Mouse (Mus musculus): ENCODE measurements around the gene Vmp1. TPM values are rescaled to one million over a fixed set of nuclear protein-coding genes. Genes with fewer than 3 reads are reported as not detected.

The Vmp1 gene
- total and polyA plus RNA-seq, 2 experiments from 2014 or later, result 45.3 to 136 TPM

DNA sequence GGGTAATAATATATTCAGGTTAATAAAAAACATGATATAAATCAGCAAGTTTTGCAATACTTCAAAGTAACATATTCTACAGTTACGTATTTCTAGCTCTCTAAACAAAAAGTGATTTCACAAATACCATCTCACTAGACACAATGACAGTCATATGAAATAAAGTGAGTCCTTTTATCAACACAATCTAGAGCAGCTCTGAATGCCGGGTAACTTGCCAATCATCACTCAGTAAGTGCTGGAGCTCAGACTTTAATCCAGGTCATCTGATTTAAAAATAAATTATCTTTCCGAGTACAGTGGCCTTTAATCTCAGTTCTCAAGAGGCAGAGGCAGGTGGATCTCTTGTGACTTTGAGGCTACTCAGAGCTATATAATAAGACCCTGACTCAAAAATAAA, 2.2 kb downstream of the Vmp1 start:
- Histone ChIP-seq H3K36me3 (ENCODE audit: insufficient read depth, low read length) (no peaks in the 10 kb centered on the region), H3K4me3 (ENCODE audit: low read depth, low read length) (no peak overlapping the region), H3K4me1 (ENCODE audit: insufficient read depth, low read length) (peaks cover 10% of the 10 kb centered on the region), H3K27me3 (ENCODE audit: insufficient read depth, low read length) (no peaks in the 10 kb centered on the region), H3K9ac (replicated peaks; ENCODE audit: low read length, poor library complexity, severe bottlenecking) (no peak overlapping the region), H3K4me2 (ENCODE audit: low read depth, low read length, poor library complexity, severe bottlenecking) (no peak overlapping the region), H3K27ac (ENCODE audit: low read depth, low read length) (no peak overlapping the region), H3K9me3 (ENCODE audit: low read length) (no peaks in the 10 kb centered on the region)
- TF ChIP-seq CTCF (IDR thresholded peaks at IDR 0.05), result no peak
- DNase-seq (ENCODE audit: low spot score), result no peak
- WGBS, result 85% methylated on average over 3 of the region's 3 CpGs
- no peak for ATAC-seq (ENCODE audit: low FRiP score)

DNA sequence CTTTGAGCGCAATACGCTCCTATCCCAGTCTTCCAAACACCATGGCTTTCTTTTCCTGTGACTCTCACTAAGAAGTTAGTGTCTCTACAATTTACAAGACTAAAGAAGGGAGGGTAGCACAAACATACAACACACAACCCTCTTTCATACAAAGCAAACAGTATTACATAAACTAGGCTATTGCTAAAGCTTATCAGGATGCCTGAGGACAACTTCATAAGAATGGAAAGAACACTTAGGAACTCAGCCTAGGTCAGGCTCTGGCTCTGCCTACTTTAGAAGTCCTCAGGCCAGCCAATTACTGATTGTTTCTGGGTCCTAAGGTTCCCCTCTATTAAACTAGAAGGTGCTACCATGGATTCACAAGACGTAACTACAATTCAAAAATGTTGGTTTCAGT, 2.9 kb downstream of the Vmp1 start:
- Histone ChIP-seq H3K4me1 (ENCODE audit: insufficient read depth, low read length) (peaks cover 10% of the 10 kb centered on the region), H3K4me3 (ENCODE audit: low read depth, low read length) (no peak overlapping the region), H3K36me3 (ENCODE audit: insufficient read depth, low read length) (no peaks in the 10 kb centered on the region), H3K27ac (ENCODE audit: low read depth, low read length) (no peak overlapping the region), H3K9me3 (ENCODE audit: low read length) (no peaks in the 10 kb centered on the region), H3K9ac (replicated peaks; ENCODE audit: low read length, poor library complexity, severe bottlenecking) (no peak overlapping the region), H3K4me2 (ENCODE audit: low read depth, low read length, poor library complexity, severe bottlenecking) (no peak overlapping the region), H3K27me3 (ENCODE audit: insufficient read depth, low read length) (no peaks in the 10 kb centered on the region)
- ATAC-seq (ENCODE audit: low FRiP score) (no peak), DNase-seq (ENCODE audit: low spot score) (no peak)
- WGBS, result 98% methylated on average over 3 of the region's 3 CpGs
- TF ChIP-seq CTCF (IDR thresholded peaks at IDR 0.05), result no peak

DNA sequence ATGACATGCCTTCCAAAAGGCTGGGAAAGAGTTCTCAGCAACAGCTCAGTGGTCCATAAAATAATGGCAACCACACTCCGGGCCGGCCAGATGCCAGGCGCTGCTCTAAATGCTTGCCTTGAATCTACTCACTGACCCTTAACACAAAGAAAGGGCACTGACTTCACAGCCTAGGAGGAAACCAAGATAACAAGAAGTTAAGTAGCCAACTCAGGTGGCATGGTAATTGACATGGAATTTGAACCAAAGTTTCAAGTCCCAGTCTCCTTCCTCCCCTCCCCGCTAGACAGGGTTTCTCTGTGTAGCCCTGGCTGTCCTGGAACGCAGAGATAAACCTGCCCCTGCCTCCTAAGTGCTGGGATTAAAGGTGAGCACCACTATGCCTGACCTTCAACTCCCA, 4.7 kb downstream of the Vmp1 start:
- no peak for TF ChIP-seq CTCF (IDR thresholded peaks at IDR 0.05)
- no peak overlapping the region for H3K4me3 ChIP-seq (ENCODE audit: low read depth, low read length)
- H3K9me3 ChIP-seq (ENCODE audit: low read length), result no peaks in the 10 kb centered on the region
- no peaks in the 10 kb centered on the region for H3K36me3 ChIP-seq (ENCODE audit: insufficient read depth, low read length)
- WGBS, result 43% methylated on average over 5 of the region's 5 CpGs
- no peak overlapping the region for H3K9ac ChIP-seq (replicated peaks; ENCODE audit: low read length, poor library complexity, severe bottlenecking)
- no peaks in the 10 kb centered on the region for H3K27me3 ChIP-seq (ENCODE audit: insufficient read depth, low read length)
- ATAC-seq (ENCODE audit: low FRiP score), result no peak
- no peak for DNase-seq (ENCODE audit: low spot score)
- H3K4me1 ChIP-seq (ENCODE audit: insufficient read depth, low read length), result peaks cover 7% of the 10 kb centered on the region
- H3K4me2 ChIP-seq (ENCODE audit: low read depth, low read length, poor library complexity, severe bottlenecking), result no peak overlapping the region
- H3K27ac ChIP-seq (ENCODE audit: low read depth, low read length), result no peak overlapping the region

DNA sequence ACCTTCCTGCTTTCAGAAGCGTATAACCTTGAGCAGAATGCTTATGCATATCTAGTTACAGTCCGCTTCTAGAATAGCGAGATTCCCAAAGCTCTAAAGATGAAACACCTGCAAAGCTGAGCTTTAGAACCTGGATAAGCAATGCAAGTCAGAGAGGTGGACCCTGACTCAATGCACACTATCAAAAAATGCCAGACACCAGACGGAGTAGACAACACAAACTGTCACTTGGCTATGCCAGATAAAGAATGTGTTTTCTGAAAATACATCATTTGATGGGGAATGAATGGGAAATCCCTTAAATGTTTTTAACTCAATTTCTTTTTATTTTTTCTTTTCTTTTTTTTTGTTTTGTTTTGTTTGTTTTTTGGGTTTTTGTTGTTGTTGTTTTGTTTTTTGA, 8.1 kb downstream of the Vmp1 start:
- H3K36me3 ChIP-seq (ENCODE audit: insufficient read depth, low read length), result no peaks in the 10 kb centered on the region
- DNase-seq (ENCODE audit: low spot score) (no peak), ATAC-seq (ENCODE audit: low FRiP score) (no peak)
- no peak overlapping the region for H3K27ac ChIP-seq (ENCODE audit: low read depth, low read length)
- H3K9me3 ChIP-seq (ENCODE audit: low read length), result no peaks in the 10 kb centered on the region
- WGBS, result 92% methylated on average over 4 of the region's 4 CpGs
- no peaks in the 10 kb centered on the region for H3K4me1 ChIP-seq (ENCODE audit: insufficient read depth, low read length)
- H3K4me3 ChIP-seq (ENCODE audit: low read depth, low read length), result no peak overlapping the region
- H3K4me2 ChIP-seq (ENCODE audit: low read depth, low read length, poor library complexity, severe bottlenecking), result no peak overlapping the region
- H3K9ac ChIP-seq (replicated peaks; ENCODE audit: low read length, poor library complexity, severe bottlenecking), result no peak overlapping the region
- TF ChIP-seq CTCF (IDR thresholded peaks at IDR 0.05), result no peak
- H3K27me3 ChIP-seq (ENCODE audit: insufficient read depth, low read length), result no peaks in the 10 kb centered on the region

DNA sequence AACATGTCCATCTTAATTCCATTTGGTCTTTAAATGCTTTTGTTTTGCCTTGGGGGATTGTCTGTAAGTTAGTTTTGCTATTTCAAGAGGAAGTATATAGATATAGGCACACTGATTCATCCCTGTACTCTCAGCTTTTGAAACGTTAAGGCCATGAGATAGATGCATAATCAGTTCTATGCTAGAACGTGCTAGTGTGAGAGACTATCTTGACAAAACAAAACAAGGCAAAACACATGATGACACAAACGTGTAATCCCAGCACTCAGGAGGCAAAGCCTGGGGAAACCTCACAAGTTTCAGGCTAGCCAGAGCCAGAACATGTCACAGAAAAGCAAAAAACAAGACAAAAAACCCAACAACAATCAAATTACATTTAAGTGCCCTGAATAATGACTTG, 10.9 kb downstream of the Vmp1 start:
- Histone ChIP-seq H3K27me3 (ENCODE audit: insufficient read depth, low read length) (no peaks in the 10 kb centered on the region), H3K9me3 (ENCODE audit: low read length) (no peaks in the 10 kb centered on the region), H3K4me3 (ENCODE audit: low read depth, low read length) (no peak overlapping the region), H3K36me3 (ENCODE audit: insufficient read depth, low read length) (no peaks in the 10 kb centered on the region), H3K4me1 (ENCODE audit: insufficient read depth, low read length) (no peaks in the 10 kb centered on the region), H3K4me2 (ENCODE audit: low read depth, low read length, poor library complexity, severe bottlenecking) (no peak overlapping the region), H3K27ac (ENCODE audit: low read depth, low read length) (no peak overlapping the region), H3K9ac (replicated peaks; ENCODE audit: low read length, poor library complexity, severe bottlenecking) (no peak overlapping the region)
- 82% methylated on average over 3 of the region's 3 CpGs for WGBS
- no peak for DNase-seq (ENCODE audit: low spot score)
- no peak for TF ChIP-seq CTCF (IDR thresholded peaks at IDR 0.05)
- ATAC-seq (ENCODE audit: low FRiP score), result no peak

DNA sequence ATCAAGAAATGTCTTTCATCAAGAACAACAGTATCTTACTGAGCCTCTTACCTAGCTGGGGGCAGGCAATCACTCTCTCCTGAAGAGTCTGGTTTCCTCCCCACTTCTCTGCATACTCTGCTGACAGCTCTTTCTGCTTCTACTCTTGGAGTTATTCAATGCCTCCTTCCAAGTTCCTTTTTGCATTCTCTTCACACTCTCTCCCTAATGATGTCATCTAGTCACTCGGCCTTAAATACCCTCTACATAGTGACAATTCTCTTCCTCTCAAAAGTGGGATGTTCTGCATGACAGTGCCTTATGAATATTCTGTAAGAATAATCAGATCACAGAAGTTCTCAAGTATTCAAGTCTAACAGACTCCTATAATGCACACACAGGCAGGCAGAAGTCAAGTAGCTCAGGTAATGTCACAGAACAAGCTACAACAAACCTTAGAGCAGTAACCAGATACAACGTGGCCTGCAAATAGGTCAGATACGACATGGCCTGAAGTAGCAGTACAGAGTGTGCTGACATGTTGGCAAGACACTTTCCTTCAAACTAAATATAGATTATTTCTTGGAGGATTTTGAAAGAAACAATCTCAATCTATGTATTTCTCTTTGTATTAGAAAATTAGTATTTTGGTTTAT, 12.5 kb downstream of the Vmp1 start:
- no peak for TF ChIP-seq CTCF (IDR thresholded peaks at IDR 0.05)
- Histone ChIP-seq H3K4me1 (ENCODE audit: insufficient read depth, low read length) (no peaks in the 10 kb centered on the region), H3K4me3 (ENCODE audit: low read depth, low read length) (no peak overlapping the region), H3K9me3 (ENCODE audit: low read length) (no peaks in the 10 kb centered on the region), H3K27ac (ENCODE audit: low read depth, low read length) (no peak overlapping the region), H3K36me3 (ENCODE audit: insufficient read depth, low read length) (no peaks in the 10 kb centered on the region), H3K27me3 (ENCODE audit: insufficient read depth, low read length) (no peaks in the 10 kb centered on the region), H3K9ac (replicated peaks; ENCODE audit: low read length, poor library complexity, severe bottlenecking) (no peak overlapping the region), H3K4me2 (ENCODE audit: low read depth, low read length, poor library complexity, severe bottlenecking) (no peak overlapping the region)
- ATAC-seq (ENCODE audit: low FRiP score) (no peak), DNase-seq (ENCODE audit: low spot score) (no peak)
- 64% methylated on average over 3 of the region's 3 CpGs for WGBS

Measured in midbrain, postnatal 0 days (tissue).